Mouse (Mus musculus) adrenal gland, adult 8-10 months (tissue): ENCODE measurements around the gene Neurl1b. TPM values are rescaled to one million over a fixed set of nuclear protein-coding genes. Genes with fewer than 3 reads are reported as not detected.

Experiments used
- DNase-seq: peaks from one replicate; pipeline ENCODE4 v3.0.0; 2022
- total RNA-seq, 4 experiments: library from RNA; stranded (reverse); gene quantifications; 2 replicates each; pipeline ENCODE4 v1.2.4; 2022

The Neurl1b gene
- total RNA-seq, 4 experiments from 2014 or later: 36.0 to 59.9 (median 52.3) TPM

GRCm38 (mm10) chr17:26452371-26452972, 37.8 kb downstream of the Neurl1b start:
- no peak for DNase-seq

GRCm38 (mm10) chr17:26457506-26457905, 42.9 kb downstream of the Neurl1b start:
- DNase-seq: no peak

- DNase-seq: no peak
These were observed 43.4 kb downstream of the Neurl1b start for GRCm38 (mm10) chr17:26458049-26458448.

GRCm38 (mm10) chr17:26462634-26463170, 48.1 kb downstream of the Neurl1b start:
- peak; percentile 54 for DNase-seq

GRCm38 (mm10) chr17:26463432-26463831, 48.8 kb downstream of the Neurl1b start:
- DNase-seq: no peak

GRCm38 (mm10) chr17:26463984-26464383, 49.4 kb downstream of the Neurl1b start:
- DNase-seq: peak; percentile 63

- DNase-seq: no peak
These were observed 49.9 kb downstream of the Neurl1b start for GRCm38 (mm10) chr17:26464481-26464880.

GRCm38 (mm10) chr17:26464972-26465371, 50.3 kb downstream of the Neurl1b start:
- DNase-seq: peak; percentile 71

GRCm38 (mm10) chr17:26466741-26467150, 52.1 kb downstream of the Neurl1b start:
- DNase-seq: peak; percentile 64

GRCm38 (mm10) chr17:26467619-26468018, 53.0 kb downstream of the Neurl1b start:
- DNase-seq: no peak

- no peak for DNase-seq
These were observed 53.7 kb downstream of the Neurl1b start for GRCm38 (mm10) chr17:26468102-26468894.

GRCm38 (mm10) chr17:26476871-26477270, 62.2 kb downstream of the Neurl1b start:
- DNase-seq: no peak

- no peak for DNase-seq
These were observed 64.0 kb downstream of the Neurl1b start for GRCm38 (mm10) chr17:26478672-26479071.

GRCm38 (mm10) chr17:26479619-26480018, 65.0 kb downstream of the Neurl1b start:
- DNase-seq: no peak

GRCm38 (mm10) chr17:26480956-26481355, 66.3 kb downstream of the Neurl1b start:
- no peak for DNase-seq

GRCm38 (mm10) chr17:26484626-26485421, 70.2 kb downstream of the Neurl1b start:
- DNase-seq: no peak

GRCm38 (mm10) chr17:26487266-26487665, 72.6 kb downstream of the Neurl1b start:
- DNase-seq: peak; percentile 47

- DNase-seq: no peak
These were observed 73.3 kb downstream of the Neurl1b start for GRCm38 (mm10) chr17:26487917-26488316.

GRCm38 (mm10) chr17:26488711-26489403, 74.2 kb downstream of the Neurl1b start:
- DNase-seq: no peak

GRCm38 (mm10) chr17:26490072-26490471, 75.4 kb downstream of the Neurl1b start:
- DNase-seq: no peak

GRCm38 (mm10) chr17:26490910-26491309, 76.3 kb downstream of the Neurl1b start:
- DNase-seq: no peak

- DNase-seq: no peak
These were observed 77.6 kb downstream of the Neurl1b start for GRCm38 (mm10) chr17:26492246-26492645.
